Mouse (Mus musculus): ENCODE results near the gene Atrnl1. TPM values are rescaled to one million over a fixed set of nuclear protein-coding genes. Genes with fewer than 3 reads are reported as not detected.
"Not testable (repeated sequence)": the region's sequence is repeated elsewhere in the genome, so short reads cannot be mapped to it uniquely, and the experiment has no call there.

Atrnl1 gene
- polyA plus RNA-seq, 1 experiment from 2014 or later, result 8.9 TPM

DNA sequence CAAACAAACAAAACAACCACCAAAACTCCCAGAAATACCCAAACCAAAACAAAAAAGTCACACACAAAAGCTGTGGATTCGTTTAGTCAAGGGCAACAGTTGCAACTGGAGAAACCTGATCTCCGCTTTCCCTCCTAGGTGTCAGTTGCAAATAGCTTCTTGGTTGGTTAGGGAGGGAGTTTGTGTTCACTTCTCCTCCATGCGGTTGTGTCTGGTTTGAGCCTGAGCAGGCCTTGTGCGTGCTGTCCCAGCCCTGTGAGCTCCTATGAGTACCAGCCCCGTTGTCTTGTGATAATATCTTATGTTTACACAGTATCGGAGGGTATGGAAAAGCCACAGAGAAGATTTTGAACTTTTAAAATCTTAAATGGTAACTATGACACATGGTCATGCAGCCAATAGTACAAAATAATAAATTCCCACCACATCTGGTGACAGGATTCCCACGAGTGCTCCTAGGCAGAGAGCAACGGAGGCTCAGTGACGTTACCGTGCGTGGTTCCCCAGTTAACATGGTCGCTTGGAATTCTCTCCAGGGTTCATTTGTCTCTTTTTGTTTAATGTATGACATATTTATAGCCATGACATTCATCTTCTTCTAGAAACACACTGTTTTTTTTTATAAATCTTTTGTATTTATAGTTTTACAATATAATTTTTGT, 46.7 kb downstream of the Atrnl1 start:
- no peak for ATAC-seq (replicated peaks)
- H3K9ac ChIP-seq (replicated peaks), result no peak overlapping the region
- 90% methylated on average over 12 of the region's 12 CpGs for WGBS

DNA sequence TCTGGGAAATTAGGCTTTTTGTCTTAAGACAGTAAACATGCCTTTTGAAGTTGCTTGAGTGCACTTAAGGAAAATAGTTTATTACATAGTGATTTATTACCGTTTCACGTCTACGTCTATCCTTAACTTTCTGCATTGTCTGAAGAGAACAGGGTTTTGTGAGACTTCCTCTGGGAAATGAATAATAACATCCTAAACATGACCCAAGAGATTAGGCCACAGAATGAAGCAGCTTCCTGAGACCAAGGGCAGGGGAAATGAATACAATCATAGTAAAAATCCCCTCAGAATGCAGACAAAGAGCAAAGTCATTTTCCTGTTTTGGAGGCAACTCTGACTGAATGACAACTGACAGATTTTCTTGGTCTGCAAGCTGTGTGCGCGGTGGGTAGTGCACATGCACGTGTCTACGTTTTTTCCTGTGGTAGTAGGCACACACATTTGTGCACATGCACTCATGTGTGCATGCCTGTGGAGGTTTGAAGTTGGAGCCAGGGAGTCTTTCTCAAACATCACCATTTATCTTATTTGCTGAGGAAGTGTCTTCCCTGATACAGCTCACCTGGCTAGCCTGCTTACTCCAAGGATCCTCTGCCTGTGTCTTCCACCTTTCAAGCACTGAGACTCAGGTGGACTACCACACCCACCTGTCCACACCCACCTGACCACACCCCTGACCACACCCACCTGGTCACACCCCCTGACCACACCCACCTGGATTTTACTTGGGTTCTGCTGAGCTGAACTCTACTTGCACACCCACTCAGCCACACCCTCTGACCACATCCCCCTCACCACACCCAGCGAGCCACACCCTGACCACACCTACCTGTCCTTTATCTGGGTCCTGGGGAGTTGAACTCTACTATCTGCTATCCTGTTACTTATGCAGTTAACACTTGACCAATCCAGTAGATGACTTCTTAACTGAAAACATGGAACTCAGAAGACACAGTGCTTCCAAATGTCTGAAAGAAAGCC, 47.6 kb downstream of the Atrnl1 start:
- no peak overlapping the region for H3K4me3 ChIP-seq
- H3K4me1 ChIP-seq, result no peaks in the 10 kb centered on the region
- no peak overlapping the region for H3K9ac ChIP-seq (replicated peaks)
- ATAC-seq (replicated peaks), result no peak
- H3K9me3 ChIP-seq, result no peaks in the 10 kb centered on the region
- no peaks in the 10 kb centered on the region for H3K27me3 ChIP-seq
- H3K27ac ChIP-seq (replicated peaks), result no peak overlapping the region
- 0 out of 2 replicates have a peak, but pooled peaks cover 10% of the 10 kb centered on the region for H3K36me3 ChIP-seq
- no peak overlapping the region for H3K4me2 ChIP-seq (replicated peaks)
- 84% methylated on average over 8 of the region's 8 CpGs for WGBS

More for the DNA sequence above, 46.7 kb downstream of the Atrnl1 start:
- H3K27me3 ChIP-seq, result no peaks in the 10 kb centered on the region
- no peak overlapping the region for H3K4me2 ChIP-seq (replicated peaks)
- no peak overlapping the region for H3K4me3 ChIP-seq
- no peak overlapping the region for H3K27ac ChIP-seq (replicated peaks)
- H3K36me3 ChIP-seq, result peaks cover 14% of the 10 kb centered on the region; the same call in 1 of the 2 replicates
- H3K9me3 ChIP-seq, result no peaks in the 10 kb centered on the region
- no peaks in the 10 kb centered on the region for H3K4me1 ChIP-seq

DNA sequence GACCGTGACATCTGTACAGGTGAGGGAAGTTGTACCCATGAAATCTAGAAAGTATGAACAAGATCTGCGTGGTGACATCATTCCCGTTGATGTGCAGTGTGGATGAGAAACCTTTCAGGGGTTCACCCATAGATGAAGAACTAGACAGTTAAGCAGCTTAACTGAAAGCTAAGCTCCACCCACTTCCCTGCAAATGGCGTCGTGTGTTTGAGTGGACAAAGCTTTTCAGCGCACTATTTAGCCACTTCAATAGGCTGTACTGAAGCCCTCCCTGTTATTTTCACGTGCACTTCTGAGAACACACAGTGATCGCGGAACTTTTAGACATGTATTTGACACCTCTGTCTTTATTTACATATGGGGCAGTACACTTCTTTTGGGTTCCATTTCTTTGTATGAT, 56.2 kb downstream of the Atrnl1 start:
- Histone ChIP-seq H3K4me3 (no peak overlapping the region), H3K27me3 (no peaks in the 10 kb centered on the region), H3K9ac (replicated peaks) (no peak overlapping the region), H3K4me2 (replicated peaks) (no peak overlapping the region), H3K27ac (replicated peaks) (no peak overlapping the region), H3K36me3 (peaks cover 5% of the 10 kb centered on the region; the same call in 1 of the 2 replicates), H3K9me3 (no peaks in the 10 kb centered on the region), H3K4me1 (no peaks in the 10 kb centered on the region)
- WGBS, result 56% methylated on average over 9 of the region's 9 CpGs
- no peak for ATAC-seq (replicated peaks)

DNA sequence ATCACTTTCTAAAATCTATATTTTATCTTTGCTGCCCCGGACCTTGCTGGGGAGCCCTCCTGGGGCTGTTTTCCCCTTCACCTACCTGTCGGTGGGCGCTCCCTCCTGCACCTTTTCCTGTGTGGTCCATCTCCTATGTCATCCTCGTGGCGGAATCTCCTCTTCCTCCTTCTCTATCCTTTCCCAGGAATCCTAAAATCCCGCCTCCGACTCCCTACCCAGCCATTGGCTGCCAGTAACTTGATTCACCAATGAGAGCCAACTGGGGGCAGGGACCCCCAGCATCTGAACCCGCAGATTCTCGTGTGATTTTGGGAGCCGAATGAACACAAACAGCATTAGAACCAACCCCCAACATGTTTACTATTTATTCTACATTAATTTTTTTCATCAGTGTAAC, 57.1 kb downstream of the Atrnl1 start:
- peaks cover 5% of the 10 kb centered on the region; the same call in 1 of the 2 replicates for H3K36me3 ChIP-seq
- H3K27ac ChIP-seq (replicated peaks), result no peak overlapping the region
- no peak overlapping the region for H3K4me2 ChIP-seq (replicated peaks)
- no peak overlapping the region for H3K9ac ChIP-seq (replicated peaks)
- WGBS, result 94% methylated on average over 10 of the region's 10 CpGs
- no peaks in the 10 kb centered on the region for H3K9me3 ChIP-seq
- H3K4me3 ChIP-seq, result no peak overlapping the region
- no peaks in the 10 kb centered on the region for H3K27me3 ChIP-seq
- H3K4me1 ChIP-seq, result no peaks in the 10 kb centered on the region
- no peak for ATAC-seq (replicated peaks)

DNA sequence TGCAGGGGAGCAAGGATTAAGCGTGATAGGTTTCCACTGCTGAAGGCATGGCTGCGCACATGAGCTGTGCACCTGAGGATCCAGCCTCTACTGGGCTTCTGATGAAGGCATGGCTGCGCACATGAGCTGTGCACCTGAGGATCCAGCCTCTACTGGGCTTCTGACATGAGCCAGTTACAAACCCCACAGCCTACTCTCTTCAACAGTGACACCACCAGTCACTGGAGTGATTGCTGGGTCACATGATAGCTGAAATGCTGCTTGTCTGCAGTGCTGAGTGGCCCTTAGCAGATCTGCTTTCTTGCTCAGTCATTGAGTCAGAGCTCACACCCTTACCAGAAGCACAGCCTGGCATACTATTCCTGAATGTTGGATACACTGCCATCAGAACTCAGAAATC, 68.6 kb downstream of the Atrnl1 start:
- H3K27me3 ChIP-seq, result no peaks in the 10 kb centered on the region
- H3K9ac ChIP-seq (replicated peaks), result no peak overlapping the region
- H3K4me1 ChIP-seq, result no peaks in the 10 kb centered on the region
- H3K4me2 ChIP-seq (replicated peaks), result no peak overlapping the region
- H3K27ac ChIP-seq (replicated peaks), result no peak overlapping the region
- H3K9me3 ChIP-seq, result no peaks in the 10 kb centered on the region
- WGBS, result 96% methylated on average over 3 of the region's 3 CpGs
- H3K36me3 ChIP-seq, result no peaks in the 10 kb centered on the region
- no peak for ATAC-seq (replicated peaks)
- H3K4me3 ChIP-seq, result no peak overlapping the region

DNA sequence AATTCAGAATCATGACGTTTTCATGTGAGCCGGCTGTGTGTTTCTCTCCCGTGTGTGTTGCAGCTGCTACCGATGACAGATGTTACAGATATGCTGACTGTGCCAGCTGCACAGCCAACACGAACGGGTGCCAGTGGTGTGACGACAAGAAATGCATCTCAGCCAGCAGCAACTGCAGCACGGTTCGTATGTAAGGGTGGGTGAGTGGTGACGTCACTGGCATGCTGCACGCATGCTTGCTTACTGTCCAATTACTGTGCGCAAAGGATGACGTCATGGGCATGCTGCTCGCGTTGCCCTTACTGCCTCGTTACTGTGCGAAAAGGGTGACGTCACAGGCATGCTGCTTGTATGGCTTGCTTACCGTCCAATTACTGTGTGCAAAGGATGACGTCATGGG, 75.8 kb downstream of the Atrnl1 start:
- H3K4me2 ChIP-seq (replicated peaks), result no peak overlapping the region
- H3K27me3 ChIP-seq, result no peaks in the 10 kb centered on the region
- no peaks in the 10 kb centered on the region for H3K9me3 ChIP-seq
- H3K4me1 ChIP-seq, result 0 out of 2 replicates have a peak, but pooled peaks cover 3% of the 10 kb centered on the region
- 73% methylated on average over 20 of the region's 20 CpGs for WGBS
- H3K4me3 ChIP-seq, result no peak overlapping the region
- H3K9ac ChIP-seq (replicated peaks), result no peak overlapping the region
- H3K36me3 ChIP-seq, result peaks cover 4% of the 10 kb centered on the region
- no peak overlapping the region for H3K27ac ChIP-seq (replicated peaks)
- ATAC-seq (replicated peaks), result no peak

DNA sequence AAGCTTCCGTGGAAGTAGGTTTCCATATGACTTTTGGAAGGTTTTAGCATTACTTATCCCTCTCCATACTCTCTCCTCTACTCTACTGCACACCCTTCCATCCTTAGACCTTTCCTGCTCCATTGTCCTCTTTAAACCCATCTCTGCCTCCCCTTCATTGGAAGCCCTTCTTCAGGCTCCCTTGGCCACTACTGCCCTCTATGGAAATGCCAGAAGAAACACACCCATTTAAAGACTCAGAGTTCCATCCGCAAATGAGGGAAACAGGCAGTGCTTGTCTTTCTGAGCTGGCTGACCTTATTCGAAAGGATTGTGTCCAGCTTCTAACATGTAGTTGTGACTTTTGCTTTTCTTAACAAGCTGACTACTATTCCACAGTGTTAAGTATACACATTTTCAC, 81.7 kb downstream of the Atrnl1 start:
- no peak overlapping the region for H3K4me3 ChIP-seq
- no peak overlapping the region for H3K9ac ChIP-seq (replicated peaks)
- H3K27ac ChIP-seq (replicated peaks), result no peak overlapping the region
- no peaks in the 10 kb centered on the region for H3K4me1 ChIP-seq
- H3K27me3 ChIP-seq, result no peaks in the 10 kb centered on the region
- WGBS, result 83% methylated on average over 3 of the region's 3 CpGs
- ATAC-seq (replicated peaks), result no peak
- H3K36me3 ChIP-seq, result peaks cover 12% of the 10 kb centered on the region
- H3K9me3 ChIP-seq, result no peaks in the 10 kb centered on the region
- no peak overlapping the region for H3K4me2 ChIP-seq (replicated peaks)

DNA sequence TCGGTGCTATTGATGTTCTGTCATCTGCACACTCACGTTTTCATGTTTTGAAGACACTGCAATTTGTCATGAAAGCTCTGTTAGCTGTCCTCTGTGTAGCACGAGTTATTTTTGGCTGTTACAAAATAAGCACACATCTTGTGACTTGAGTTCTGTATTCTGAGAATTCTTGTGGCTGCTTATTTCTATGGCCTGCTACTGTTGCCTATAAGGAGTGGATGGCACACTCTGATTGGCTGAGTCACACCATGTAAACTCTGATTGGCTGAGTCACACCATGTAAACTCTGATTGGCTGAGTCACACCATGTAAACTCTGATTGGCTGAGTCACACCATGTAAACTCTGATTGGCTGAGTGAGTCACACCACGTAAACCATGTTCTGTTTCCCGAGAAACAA, 85.9 kb downstream of the Atrnl1 start:
- H3K9ac ChIP-seq (replicated peaks); ATAC-seq (replicated peaks); H3K27ac ChIP-seq (replicated peaks); H3K27me3 ChIP-seq; H3K4me1 ChIP-seq; H3K4me2 ChIP-seq (replicated peaks); H3K9me3 ChIP-seq; H3K4me3 ChIP-seq: not testable (repeated sequence)
- H3K36me3 ChIP-seq, result peaks cover 11% of the 10 kb centered on the region
- 88% methylated on average over 5 of the region's 5 CpGs for WGBS

DNA sequence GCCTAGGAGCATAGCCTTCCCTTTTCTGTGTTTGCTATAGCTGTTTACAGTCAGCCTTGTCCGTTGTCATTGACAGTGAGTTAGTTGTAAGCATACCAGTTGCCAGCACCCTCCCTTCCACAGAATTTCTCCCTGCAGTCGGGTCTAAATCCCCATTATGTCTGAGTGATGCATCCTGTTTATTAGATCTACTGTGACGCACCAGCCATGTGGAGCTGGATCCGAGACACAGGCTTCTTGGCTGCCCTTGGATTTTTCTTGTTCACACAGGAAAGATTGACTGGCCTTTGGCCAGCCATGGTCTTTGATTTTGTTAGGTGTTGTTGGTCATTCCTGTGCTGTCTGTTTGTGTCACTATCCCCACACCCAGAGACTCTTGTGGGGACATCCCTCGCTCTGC, 102.3 kb downstream of the Atrnl1 start:
- no peak for ATAC-seq (replicated peaks)
- Histone ChIP-seq H3K27me3 (no peaks in the 10 kb centered on the region), H3K4me2 (replicated peaks) (no peak overlapping the region), H3K9ac (replicated peaks) (no peak overlapping the region), H3K4me3 (no peak overlapping the region), H3K4me1 (peaks cover 10% of the 10 kb centered on the region; the same call in 1 of the 2 replicates), H3K36me3 (peaks cover 18% of the 10 kb centered on the region), H3K27ac (replicated peaks) (0 out of 2 replicates have a peak overlapping the region, but pooled peaks have one; percentile 21), H3K9me3 (no peaks in the 10 kb centered on the region)
- 60% methylated on average over 5 of the region's 5 CpGs for WGBS

DNA sequence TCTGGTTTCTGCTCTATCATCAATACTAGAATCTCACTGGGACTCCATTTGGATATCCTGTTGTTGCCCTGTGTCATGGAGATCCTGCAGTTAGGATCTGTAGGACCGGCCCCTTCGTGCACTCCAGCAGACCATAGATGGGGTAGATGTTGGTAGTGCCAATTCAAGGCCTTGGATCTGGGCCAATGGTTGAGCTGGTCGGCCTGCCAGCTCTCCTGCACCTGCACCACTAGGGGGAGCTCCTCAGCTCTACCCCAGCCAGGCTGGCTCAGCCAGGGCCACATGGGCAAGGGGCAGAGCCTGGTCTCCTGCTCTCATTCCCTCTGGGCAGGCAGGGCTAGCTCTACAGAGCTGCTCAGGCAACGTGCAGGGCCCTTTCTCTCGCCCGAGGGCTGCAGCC, 114.1 kb downstream of the Atrnl1 start:
- ATAC-seq (replicated peaks), result no peak
- WGBS, result 85% methylated on average over 6 of the region's 6 CpGs

DNA sequence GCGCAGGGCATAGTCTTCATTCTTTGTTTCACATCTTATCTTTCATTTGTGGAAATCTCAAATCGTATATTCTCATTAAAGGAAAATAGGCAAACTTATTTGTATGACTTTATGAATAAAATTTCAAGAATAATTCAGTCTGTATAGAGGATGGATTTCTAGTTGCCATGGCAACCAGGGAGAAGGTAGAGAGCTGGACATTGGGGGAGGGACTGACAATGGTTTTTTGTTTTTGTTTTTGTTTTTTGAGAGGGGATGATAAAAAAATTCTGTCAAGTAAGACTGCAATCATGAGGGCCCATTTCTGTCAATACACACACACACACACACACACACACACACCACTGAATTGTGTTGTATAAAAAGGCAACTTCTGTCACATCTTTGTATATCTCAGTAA, 114.5 kb downstream of the Atrnl1 start:
- Histone ChIP-seq H3K4me3 (no peak overlapping the region), H3K4me1 (no peaks in the 10 kb centered on the region), H3K9ac (replicated peaks) (no peak overlapping the region), H3K27ac (replicated peaks) (no peak overlapping the region), H3K36me3 (no peaks in the 10 kb centered on the region), H3K27me3 (no peaks in the 10 kb centered on the region), H3K4me2 (replicated peaks) (no peak overlapping the region), H3K9me3 (no peaks in the 10 kb centered on the region)
- 91% methylated on average over 2 of the region's 2 CpGs for WGBS
- ATAC-seq (replicated peaks), result no peak

More for the DNA sequence above, 114.1 kb downstream of the Atrnl1 start:
- Histone ChIP-seq H3K4me2 (replicated peaks) (no peak overlapping the region), H3K9ac (replicated peaks) (no peak overlapping the region), H3K4me1 (no peaks in the 10 kb centered on the region), H3K4me3 (no peak overlapping the region), H3K9me3 (no peaks in the 10 kb centered on the region), H3K27me3 (no peaks in the 10 kb centered on the region), H3K27ac (replicated peaks) (no peak overlapping the region), H3K36me3 (no peaks in the 10 kb centered on the region)

DNA sequence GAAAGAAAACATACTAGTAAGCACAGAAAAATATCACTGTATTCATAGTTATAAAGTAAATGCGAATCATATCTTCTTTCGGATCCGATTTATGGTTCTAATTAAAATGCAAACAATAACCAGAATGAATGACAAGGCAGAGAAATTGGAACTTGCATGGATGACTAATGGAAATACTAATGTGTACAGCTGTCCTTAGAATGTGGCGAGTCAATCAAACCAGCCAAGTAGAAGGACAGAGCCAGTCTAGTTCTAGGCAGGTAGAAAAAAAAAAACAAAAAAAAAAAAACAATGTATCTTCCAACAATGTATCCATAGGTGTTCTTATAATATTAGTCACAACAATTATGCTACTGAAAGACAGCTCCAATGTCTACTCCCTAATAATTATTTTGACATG, 116.2 kb downstream of the Atrnl1 start:
- 92% methylated on average over 4 of the region's 4 CpGs for WGBS
- no peak overlapping the region for H3K9ac ChIP-seq (replicated peaks)
- H3K27ac ChIP-seq (replicated peaks), result no peak overlapping the region
- ATAC-seq (replicated peaks), result no peak
- no peak overlapping the region for H3K4me3 ChIP-seq
- H3K4me2 ChIP-seq (replicated peaks), result no peak overlapping the region
- no peaks in the 10 kb centered on the region for H3K27me3 ChIP-seq
- no peaks in the 10 kb centered on the region for H3K36me3 ChIP-seq
- no peaks in the 10 kb centered on the region for H3K9me3 ChIP-seq
- no peaks in the 10 kb centered on the region for H3K4me1 ChIP-seq

Data from forebrain, embryonic 15.5 days (tissue).